Mouse (Mus musculus): ENCODE measurements at regions not wholly inside any gene's neighbourhood (a gene's known extent, or its start where the extent isn't known, plus 50 kb on each side); places are given as distances from the start of the nearest gene placed in this dataset.

DNA sequence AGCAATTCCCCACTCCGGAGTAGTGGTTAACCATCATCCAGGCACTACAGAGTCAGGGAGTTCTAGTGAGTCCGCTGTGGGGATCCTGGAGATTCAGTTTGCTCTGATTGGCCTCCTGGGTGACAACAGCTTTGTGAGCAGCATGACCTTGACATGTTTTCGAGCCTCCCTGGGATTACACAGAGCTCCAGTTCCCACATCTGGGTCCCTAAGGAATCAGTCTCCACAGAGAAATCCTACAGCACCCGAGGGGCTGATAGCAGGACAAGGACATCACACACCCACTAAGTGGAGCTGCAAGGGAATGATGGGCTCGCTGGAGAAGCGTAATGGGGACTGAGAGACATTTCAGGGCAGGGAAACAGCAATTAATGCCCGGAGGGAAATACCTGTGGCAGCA is 351.5 kb upstream of the Mgmt start:
- TF ChIP-seq POLR2A (IDR thresholded peaks at IDR 0.05; ENCODE audit: low read depth, low read length) (no peak), CTCF (IDR thresholded peaks at IDR 0.05; ENCODE audit: borderline replicate concordance, insufficient read depth, low read length) (no peak)

Measured in embryonic fibroblast, embryonic 13.5 days (primary cell).